Mouse (Mus musculus) cerebellum, adult 2 months (tissue): ENCODE results near the gene Tmprss3.

ENCODE experiments used
- CTCF ChIP-seq: fragments of 200-500 bp; IDR thresholded peaks from 2 replicates; pipeline ENCODE4 v1.5.1; 2011; ENCODE audit warnings: low read depth, mild to moderate bottlenecking, control low read depth, low read length, moderate library complexity, borderline replicate concordance; ENCODE audit not compliant: insufficient read depth
- POLR2A ChIP-seq: fragments of 200-500 bp; IDR thresholded peaks from 2 replicates; pipeline ENCODE4 v1.6.1; 2011; ENCODE audit warnings: low read length, control low read depth, borderline replicate concordance; ENCODE audit not compliant: insufficient read depth

GRCm38 (mm10) chr17:31163821-31164220 lies 35.0 kb downstream of the Tmprss3 start:
- TF ChIP-seq POLR2A, result no peak
- TF ChIP-seq CTCF, result no peak
